Mouse (Mus musculus) neural tube, embryonic 11.5 days (tissue): Measurements from ENCODE around the gene Ankrd24. TPM values are rescaled to one million over a fixed set of nuclear protein-coding genes. Genes with fewer than 3 reads are reported as not detected.
"Not testable (repeated sequence)": the region's sequence is repeated elsewhere in the genome, so short reads cannot be mapped to it uniquely, and the experiment has no call there.

Experiments used
- ATAC-seq: fragments of 200-750 bp; cut with Nextera tagmentation; 2 replicates; pipeline ENCODE4 v1.8.0; 2017; ENCODE audit warnings: moderate number of reproducible peaks, mild to moderate bottlenecking, moderate TSS enrichment, moderate library complexity; ENCODE audit not compliant: insufficient read depth, low FRiP score, low TSS enrichment
- DNase-seq: peaks from one replicate; pipeline ENCODE4 v3.0.0-alpha.2; 2015; ENCODE audit warnings: low spot score
- H3K27ac ChIP-seq: fragments of 300-500 bp; sonication (generic); 2 replicates; pipeline ENCODE4 v1.5.1; 2014; ENCODE audit warnings: low read depth, mild to moderate bottlenecking, low read length
- H3K27me3 ChIP-seq: fragments of 300-500 bp; sonication (generic); 2 replicates; pipeline ENCODE4 v1.6.1; 2014; ENCODE audit warnings: mild to moderate bottlenecking, low read length, mixed read lengths; ENCODE audit not compliant: control insufficient read depth, insufficient read depth
- H3K36me3 ChIP-seq: fragments of 300-500 bp; sonication (generic); 2 replicates; pipeline ENCODE4 v1.6.1; 2014; ENCODE audit warnings: mild to moderate bottlenecking, low read length, moderate library complexity, mixed read lengths; ENCODE audit not compliant: control insufficient read depth, insufficient read depth
- H3K4me1 ChIP-seq: fragments of 300-500 bp; sonication (generic); 2 replicates; pipeline ENCODE4 v1.6.1; 2014; ENCODE audit warnings: low read length, mixed read lengths; ENCODE audit not compliant: control insufficient read depth, insufficient read depth
- H3K4me2 ChIP-seq: fragments of 300-500 bp; sonication (generic); 2 replicates; pipeline ENCODE4 v1.6.1; 2014; ENCODE audit warnings: low read depth, mild to moderate bottlenecking, moderate library complexity
- H3K4me3 ChIP-seq: fragments of 300-500 bp; sonication (generic); 2 replicates; pipeline ENCODE4 v1.5.1; 2014; ENCODE audit warnings: low read depth, low read length
- H3K9ac ChIP-seq: fragments of 300-500 bp; sonication (generic); 2 replicates; pipeline ENCODE4 v1.6.1; 2014; ENCODE audit warnings: mild to moderate bottlenecking, low read length
- H3K9me3 ChIP-seq: fragments of 300-500 bp; sonication (generic); 2 replicates; pipeline ENCODE4 v1.6.1; 2016; ENCODE audit warnings: low read length; ENCODE audit not compliant: control insufficient read depth
- WGBS: fragments of 180-500 bp; shearing (Covaris S2); extraction: QIAGEN DNeasy Blood & Tissue Kit; methylation state at CpG from one replicate; pipeline ENCODE4 v1.1.7; 2014; 5-methylcytosine and 5-hydroxymethylcytosine counted together
- polyA plus RNA-seq: library from polyadenylated mRNA; unstranded; fragments of >200 nt; fragmentation: Nextera tagmentation; extraction: Ambion mirVana; gene quantifications from 2 replicates; pipeline ENCODE4 v1.2.1, GENCODE M21; 2014

Ankrd24 gene
- polyA plus RNA-seq, 1 experiment from 2014 or later = 4.6 TPM

- DNase-seq (no peak), ATAC-seq (no peak)
- Histone ChIP-seq H3K4me1 (peaks cover 9% of the 10 kb centered on the region; the same call in 1 of the 2 replicates), H3K4me2 (no peak overlapping the region), H3K9me3 (no peaks in the 10 kb centered on the region), H3K9ac (no peak overlapping the region), H3K27ac (no peak overlapping the region), H3K4me3 (no peak overlapping the region), H3K36me3 (no peaks in the 10 kb centered on the region), H3K27me3 (no peaks in the 10 kb centered on the region)
- WGBS = 90% methylated on average over 18 of the region's 18 CpGs
These were observed 16.4 kb downstream of the Ankrd24 start for GRCm38 (mm10) chr10:81644716-81645115.

GRCm38 (mm10) chr10:81645391-81645790 is 17.1 kb downstream of the Ankrd24 start:
- Histone ChIP-seq H3K9ac (no peak overlapping the region), H3K36me3 (no peaks in the 10 kb centered on the region), H3K9me3 (no peaks in the 10 kb centered on the region), H3K27me3 (no peaks in the 10 kb centered on the region), H3K27ac (no peak overlapping the region), H3K4me3 (no peak overlapping the region), H3K4me1 (peaks cover 9% of the 10 kb centered on the region; the same call in 1 of the 2 replicates), H3K4me2 (no peak overlapping the region)
- ATAC-seq (no peak), DNase-seq (no peak)
- WGBS = 88% methylated on average over 4 of the region's 4 CpGs

GRCm38 (mm10) chr10:81646015-81646555 is 17.7 kb downstream of the Ankrd24 start:
- H3K27ac ChIP-seq = no peak overlapping the region
- H3K27me3 ChIP-seq = no peaks in the 10 kb centered on the region
- H3K36me3 ChIP-seq = no peaks in the 10 kb centered on the region
- no peak overlapping the region for H3K4me2 ChIP-seq
- 82% methylated on average over 7 of the region's 7 CpGs for WGBS
- ATAC-seq = no peak
- no peak overlapping the region for H3K9ac ChIP-seq
- peaks cover 9% of the 10 kb centered on the region; the same call in 1 of the 2 replicates for H3K4me1 ChIP-seq
- H3K4me3 ChIP-seq = no peak overlapping the region
- no peak for DNase-seq
- no peaks in the 10 kb centered on the region for H3K9me3 ChIP-seq

- DNase-seq (peak; percentile 90), ATAC-seq (peak; percentile 99)
- H3K36me3 ChIP-seq, H3K27me3 ChIP-seq, H3K4me1 ChIP-seq, H3K9me3 ChIP-seq, H3K27ac ChIP-seq: not testable (repeated sequence)
- Histone ChIP-seq H3K4me3 (peak within 1 kb of the TSS; percentile 47), H3K9ac (peak within 1 kb of the TSS; percentile 65), H3K4me2 (peak within 1 kb of the TSS; percentile 42)
- WGBS = 4% methylated on average over 34 of the region's 52 CpGs
These were observed 20.7 kb downstream of the Ankrd24 start, which contains the start of gene Gm10778 for GRCm38 (mm10) chr10:81648803-81649775. Gene Gm10778 (plus strand): TSS chr10:81649059.

GRCm38 (mm10) chr10:81655178-81655577 is 26.8 kb downstream of the Ankrd24 start:
- ATAC-seq = no peak
- no peak for DNase-seq
- no peak overlapping the region for H3K4me3 ChIP-seq
- H3K9ac ChIP-seq = no peak overlapping the region
- no peak overlapping the region for H3K4me2 ChIP-seq
- peaks cover 19% of the 10 kb centered on the region for H3K9me3 ChIP-seq
- H3K27me3 ChIP-seq = no peaks in the 10 kb centered on the region
- peaks cover 6% of the 10 kb centered on the region; the same call in 1 of the 2 replicates for H3K36me3 ChIP-seq
- H3K27ac ChIP-seq = no peak overlapping the region
- no peaks in the 10 kb centered on the region for H3K4me1 ChIP-seq
- WGBS = 96% methylated on average over 10 of the region's 10 CpGs

GRCm38 (mm10) chr10:81656174-81656573 is 27.8 kb downstream of the Ankrd24 start:
- no peaks in the 10 kb centered on the region for H3K4me1 ChIP-seq
- ATAC-seq = no peak
- H3K9me3 ChIP-seq = peaks cover 19% of the 10 kb centered on the region
- DNase-seq = no peak
- H3K36me3 ChIP-seq = peaks cover 6% of the 10 kb centered on the region; the same call in 1 of the 2 replicates
- H3K9ac ChIP-seq = no peak overlapping the region
- H3K27me3 ChIP-seq = no peaks in the 10 kb centered on the region
- no peak overlapping the region for H3K4me3 ChIP-seq
- WGBS = 93% methylated on average over 2 of the region's 2 CpGs
- H3K27ac ChIP-seq = no peak overlapping the region
- no peak overlapping the region for H3K4me2 ChIP-seq

- not testable (repeated sequence) for H3K4me2 ChIP-seq, H3K9me3 ChIP-seq, H3K4me1 ChIP-seq, H3K9ac ChIP-seq, H3K27ac ChIP-seq, H3K27me3 ChIP-seq, DNase-seq, H3K36me3 ChIP-seq, H3K4me3 ChIP-seq, ATAC-seq
- WGBS = no CpG with 5 or more reads among the region's 18 CpGs
These were observed 58.8 kb downstream of the Ankrd24 start for GRCm38 (mm10) chr10:81687114-81687513.
